ENCODE assay signal across 30 mouse cellular contexts in the genomic region with DNA sequence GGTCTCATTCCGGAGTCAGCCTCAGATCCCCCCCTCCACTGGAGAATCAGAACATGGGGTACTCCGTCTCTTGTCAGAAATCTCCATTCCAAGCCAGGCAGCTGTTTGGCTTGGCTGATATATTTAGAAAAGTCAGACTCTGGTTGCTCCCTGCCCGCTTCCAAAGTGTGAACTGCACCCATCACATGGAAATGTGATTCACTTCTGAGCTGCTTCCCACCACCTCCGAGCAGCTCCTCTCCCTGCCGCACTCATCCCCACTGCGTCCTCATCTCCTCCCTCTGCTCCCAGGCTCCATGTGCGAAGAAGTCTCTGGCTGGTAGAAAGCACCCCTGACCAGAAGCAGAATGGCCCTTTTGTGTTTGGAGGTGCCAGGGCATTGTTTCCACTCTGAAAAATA. TPM values are rescaled to one million over a fixed set of nuclear protein-coding genes. Genes with fewer than 3 reads are reported as not detected.
DNase-seq lines count a peak whose midpoint lies in the region; ATAC-seq and TF ChIP-seq lines count a peak whose summit lies in the region.
"Had no signal": no experiment of that assay in that cellular context is flagged by ENCODE, and none has a peak within 500 bp of the region (broad histone marks: within the 10 kb centered on the region; RNA-seq: fewer than 3 reads in every experiment).

No protein-coding gene starts in this region.

- intact Hi-C loops in heart, postnatal 36 days (cut with DNase I) = no loop called here

- no peaks in the 10 kb centered on the region for H3K9me3 ChIP-seq in lung, postnatal 0 days (ENCODE audit: low read length)
- H3K9me3 ChIP-seq: embryonic facial prominence, embryonic 13.5 days; hindbrain, embryonic 13.5 days; liver, embryonic 12.5 days; stomach, embryonic 15.5 days had no signal

- H3K36me3 ChIP-seq in lung, postnatal 0 days (ENCODE audit: insufficient read depth, low read length) = no peaks in the 10 kb centered on the region
- H3K36me3 ChIP-seq: embryonic facial prominence, embryonic 13.5 days; hindbrain, embryonic 13.5 days; liver, embryonic 12.5 days; stomach, embryonic 15.5 days had no signal

- DNase-seq in frontal cortex, postnatal 10 days (ENCODE audit: low spot score in 2 of 2) = no peak
- DNase-seq in heart, adult 18-20 months = peak; percentile 16 to 18
- no peak for DNase-seq in heart, postnatal 36 days
- no peak for DNase-seq in lung, postnatal 0 days (ENCODE audit: low spot score)
- DNase-seq in lung, adult 2 months = no peak
- DNase-seq in NIH3T3 (ENCODE audit: low read depth) = peak; percentile 22
- no peak for DNase-seq in T-cell, adult 2 months (ENCODE audit: low spot score)
- DNase-seq: adrenal gland, postnatal 14 days; cerebellum, adult 11-12 months; cerebellum, postnatal 10 days; forebrain, postnatal 0 days; kidney, adult 8-10 months; kidney, postnatal 4 days; layer of hippocampus, postnatal 36 days; left cerebral cortex, postnatal 4 days; liver, postnatal 0 days; lung, postnatal 4 days; midbrain, embryonic 14.5 days; right cerebral cortex, postnatal 14 days had no signal

- no peaks in the 10 kb centered on the region for H3K27me3 ChIP-seq in lung, postnatal 0 days (replicated peaks; ENCODE audit: insufficient read depth, low read length)
- H3K27me3 ChIP-seq: CH12.LX; embryonic facial prominence, embryonic 13.5 days; hindbrain, embryonic 13.5 days; liver, embryonic 12.5 days; megakaryocyte, embryonic 14.5 days; stomach, embryonic 15.5 days had no signal

- H3K9ac ChIP-seq in lung, postnatal 0 days (replicated peaks; ENCODE audit: low read depth) = no peak overlapping the region
- H3K9ac ChIP-seq: embryonic facial prominence, embryonic 13.5 days; forebrain, postnatal 0 days; hindbrain, embryonic 13.5 days; liver, embryonic 12.5 days; liver, postnatal 0 days; stomach, embryonic 15.5 days had no signal

- no peak for TF ChIP-seq POLR2A in lung, adult 2 months (IDR thresholded peaks at IDR 0.05; ENCODE audit: borderline replicate concordance, extremely low read depth, low read depth, low read length)

- 56% methylated on average over 7 of the region's 7 CpGs for WGBS in lung, postnatal 0 days
- WGBS in lung, adult 2 months = 62% methylated on average over 7 of the region's 7 CpGs

- H3K4me3 ChIP-seq in lung, postnatal 0 days (ENCODE audit: low read depth, low read length) = no peak overlapping the region
- H3K4me3 ChIP-seq in lung, adult 2 months (replicated peaks; ENCODE audit: extremely low read depth, low read depth, low read length) = no peak overlapping the region
- H3K4me3 ChIP-seq: embryonic facial prominence, embryonic 13.5 days; hindbrain, embryonic 13.5 days; liver, embryonic 12.5 days; megakaryocyte, embryonic 14.5 days; stomach, embryonic 15.5 days had no signal

- ATAC-seq in frontal cortex, adult (ENCODE audit: low TSS enrichment) = peak; percentile 70
- peak; percentile 25; the same call in 1 of the 2 replicates for ATAC-seq in lung, postnatal 0 days
- ATAC-seq: forebrain, postnatal 0 days; intestine, embryonic 16.5 days; liver, embryonic 12.5 days; liver, postnatal 0 days had no signal

- no peak overlapping the region for H3K4me2 ChIP-seq in lung, postnatal 0 days (replicated peaks; ENCODE audit: low read depth, low read length)
- H3K4me2 ChIP-seq: embryonic facial prominence, embryonic 13.5 days; hindbrain, embryonic 13.5 days; liver, embryonic 12.5 days; stomach, embryonic 15.5 days had no signal

- no peak for TF ChIP-seq CTCF in lung, postnatal 0 days (IDR thresholded peaks at IDR 0.05)
- TF ChIP-seq CTCF in lung, adult 2 months (IDR thresholded peaks at IDR 0.05; ENCODE audit: insufficient read depth, low read length) = no peak

- H3K27ac ChIP-seq in lung, postnatal 0 days (ENCODE audit: low read length) = no peak overlapping the region
- H3K27ac ChIP-seq: embryonic facial prominence, embryonic 13.5 days; hindbrain, embryonic 13.5 days; kidney, postnatal 0 days; liver, embryonic 12.5 days; stomach, embryonic 15.5 days had no signal

- no peaks in the 10 kb centered on the region for H3K4me1 ChIP-seq in lung, postnatal 0 days (ENCODE audit: insufficient read depth, low read depth, low read length)
- no peaks in the 10 kb centered on the region for H3K4me1 ChIP-seq in lung, adult 2 months (ENCODE audit: control insufficient read depth, insufficient read depth, low read length)
- H3K4me1 ChIP-seq: liver, embryonic 12.5 days; stomach, embryonic 15.5 days had no signal

- no peak for TF ChIP-seq EP300 in lung, postnatal 0 days (IDR thresholded peaks at IDR 0.05)

RNA-seq across cellular contexts. Expression of gene Adcy5, which starts 37.2 kb away (rescaled TPM):
- total RNA-seq in heart, adult 18-20 months (2021) = 10 to 100 TPM; 48.4 to 52.4 TPM
- 10 to 100 TPM; 48.7 to 57.7 TPM for total RNA-seq in heart, postnatal 36 days (2021)
- polyA plus RNA-seq in lung, postnatal 0 days (2015; fragmentation: Nextera tagmentation; extraction: Ambion mirVana) = 0.48 and 0.63 TPM in 2 replicates
- 17.5 and 18.3 TPM in 2 replicates for polyA plus RNA-seq in lung, adult 2 months (2012; rRNA removed)
- total RNA-seq: common myeloid progenitor, adult 5-6 weeks; monocyte, adult 5-6 weeks had no signal

Comparison
In these comparisons a context has a peak if more than half of its experiments do, and no peak if none do; other contexts are left out.
1. DNase-seq: peak in heart, adult 18-20 months (2 of 2) and NIH3T3 (single experiment); none in frontal cortex, postnatal 10 days (0 of 2), heart, postnatal 36 days (0 of 2), lung, postnatal 0 days (single experiment), lung, adult 2 months (single experiment) and T-cell, adult 2 months (single experiment).